Mouse (Mus musculus): ENCODE measurements around the gene Kif26b. TPM values are rescaled to one million over a fixed set of nuclear protein-coding genes. Genes with fewer than 3 reads are reported as not detected.

Kif26b gene
- polyA plus RNA-seq, 1 experiment: 0.04 TPM

GRCm38 (mm10) chr1:178912936-178913716 is 384.2 kb downstream of the Kif26b start:
- 47% methylated on average over 6 of the region's 6 CpGs for WGBS
- Histone ChIP-seq H3K4me3 (ENCODE audit: extremely low read depth, insufficient read depth, insufficient read length) (no peak overlapping the region), H3K36me3 (ENCODE audit: control insufficient read depth, insufficient read depth, low read length) (no peaks in the 10 kb centered on the region), H3K27me3 (ENCODE audit: control insufficient read depth, insufficient read depth, low read length) (no peaks in the 10 kb centered on the region), H3K4me1 (ENCODE audit: control insufficient read depth, insufficient read depth, insufficient read length) (no peaks in the 10 kb centered on the region), H3K27ac (ENCODE audit: insufficient read depth, low read length) (no peak overlapping the region)
- DNase-seq (ENCODE audit: low read depth in 1 of 2, low spot score in 2 of 2): no peak
- no peak for TF ChIP-seq CTCF (IDR thresholded peaks at IDR 0.05; ENCODE audit: extremely low read depth, insufficient read depth, insufficient read length, insufficient replicate concordance)
- TF ChIP-seq POLR2A (IDR thresholded peaks at IDR 0.05; ENCODE audit: low read depth, low read length): no peak

DNA sequence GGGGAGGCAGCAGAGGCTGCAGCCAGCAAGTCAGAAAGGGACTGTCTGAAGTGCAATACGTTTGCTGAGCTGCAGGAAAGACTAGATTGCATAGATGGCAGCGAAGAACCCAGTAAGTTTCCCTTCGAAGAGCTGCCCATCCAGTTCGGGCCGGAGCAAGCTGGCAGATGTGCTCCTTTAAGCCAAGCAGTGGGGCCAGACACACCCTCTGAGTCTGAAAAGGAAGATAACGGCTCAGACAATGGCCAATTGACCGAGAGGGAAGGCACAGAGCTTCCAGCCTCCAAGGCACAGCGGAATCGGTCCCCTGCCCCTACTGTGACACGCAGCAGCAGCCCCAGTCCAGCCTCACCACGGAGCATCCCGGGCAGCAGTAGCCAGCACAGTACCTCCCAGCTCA is 386.1 kb downstream of the Kif26b start:
- TF ChIP-seq CTCF (IDR thresholded peaks at IDR 0.05; ENCODE audit: extremely low read depth, insufficient read depth, insufficient read length, insufficient replicate concordance): no peak
- no peak for TF ChIP-seq POLR2A (IDR thresholded peaks at IDR 0.05; ENCODE audit: low read depth, low read length)
- H3K27ac ChIP-seq (ENCODE audit: insufficient read depth, low read length): no peak overlapping the region
- no peaks in the 10 kb centered on the region for H3K27me3 ChIP-seq (ENCODE audit: control insufficient read depth, insufficient read depth, low read length)
- no peaks in the 10 kb centered on the region for H3K4me1 ChIP-seq (ENCODE audit: control insufficient read depth, insufficient read depth, insufficient read length)
- H3K4me3 ChIP-seq (ENCODE audit: extremely low read depth, insufficient read depth, insufficient read length): no peak overlapping the region
- no peak for DNase-seq (ENCODE audit: low read depth in 1 of 2, low spot score in 2 of 2)
- no peaks in the 10 kb centered on the region for H3K36me3 ChIP-seq (ENCODE audit: control insufficient read depth, insufficient read depth, low read length)
- 88% methylated on average over 12 of the region's 12 CpGs for WGBS

GRCm38 (mm10) chr1:178917194-178917902 is 388.4 kb downstream of the Kif26b start:
- Histone ChIP-seq H3K36me3 (ENCODE audit: control insufficient read depth, insufficient read depth, low read length) (no peaks in the 10 kb centered on the region), H3K4me1 (ENCODE audit: control insufficient read depth, insufficient read depth, insufficient read length) (no peaks in the 10 kb centered on the region), H3K27ac (ENCODE audit: insufficient read depth, low read length) (no peak overlapping the region), H3K27me3 (ENCODE audit: control insufficient read depth, insufficient read depth, low read length) (no peaks in the 10 kb centered on the region), H3K4me3 (ENCODE audit: extremely low read depth, insufficient read depth, insufficient read length) (no peak overlapping the region)
- TF ChIP-seq CTCF (IDR thresholded peaks at IDR 0.05; ENCODE audit: extremely low read depth, insufficient read depth, insufficient read length, insufficient replicate concordance) (no peak), POLR2A (IDR thresholded peaks at IDR 0.05; ENCODE audit: low read depth, low read length) (no peak)
- WGBS: 74% methylated on average over 31 of the region's 31 CpGs
- no peak for DNase-seq (ENCODE audit: low read depth in 1 of 2, low spot score in 2 of 2)

DNA sequence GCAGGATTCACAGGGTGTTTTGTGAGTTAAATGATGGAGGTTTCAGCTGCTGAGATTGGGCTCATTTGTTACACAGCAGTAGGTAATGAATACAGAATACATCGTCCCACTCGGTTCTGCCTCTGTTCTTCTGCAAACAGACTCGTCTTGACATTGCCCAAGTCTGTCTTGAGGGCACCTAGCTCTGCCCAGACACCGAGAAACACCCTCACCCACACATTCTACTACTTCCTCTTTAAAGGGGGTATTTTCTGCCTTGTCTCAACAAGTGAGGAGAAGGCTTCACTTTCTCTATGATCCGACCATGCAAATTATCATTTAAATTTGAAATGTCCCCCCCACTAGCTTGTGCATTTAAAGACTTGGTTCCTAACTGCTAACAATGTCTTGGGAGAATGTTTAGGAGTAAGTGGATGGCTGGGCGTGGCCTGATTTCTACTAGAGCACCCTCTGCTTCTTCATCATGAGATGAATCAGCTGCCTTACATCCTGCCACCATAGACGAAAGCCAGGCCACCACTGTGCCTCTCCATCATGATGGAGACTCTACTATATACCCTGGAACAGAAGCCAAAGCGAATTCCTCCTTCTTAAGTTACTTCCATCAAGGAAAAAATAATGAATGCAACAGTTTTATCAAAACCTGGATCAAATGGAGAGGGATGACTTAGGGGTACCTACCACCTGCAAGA is 395.7 kb downstream of the Kif26b start:
- DNase-seq (ENCODE audit: low read depth in 1 of 2, low spot score in 2 of 2): no peak
- 31% methylated on average over 8 of the region's 8 CpGs for WGBS

DNA sequence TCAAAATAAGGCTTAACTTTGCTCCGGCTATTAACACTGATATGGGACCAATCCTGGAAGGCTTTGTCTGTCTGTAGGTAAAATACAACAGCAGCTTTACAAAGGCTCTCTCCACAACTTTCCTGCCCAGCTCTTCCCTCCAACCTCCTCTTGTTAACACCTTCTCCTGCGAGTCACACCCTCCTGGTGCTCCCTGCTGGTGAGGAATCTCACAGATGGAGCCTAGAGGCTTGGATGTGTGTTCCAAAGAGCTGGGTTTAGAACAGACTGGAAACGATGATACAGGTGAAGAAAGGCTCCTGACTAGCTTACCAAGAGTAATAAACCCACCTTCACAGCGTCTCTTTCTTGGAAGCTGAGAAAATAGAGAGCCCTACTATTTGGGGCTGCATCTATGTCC is 400.6 kb downstream of the Kif26b start:
- Histone ChIP-seq H3K4me1 (ENCODE audit: control insufficient read depth, insufficient read depth, insufficient read length) (no peaks in the 10 kb centered on the region), H3K4me3 (ENCODE audit: extremely low read depth, insufficient read depth, insufficient read length) (no peak overlapping the region), H3K27me3 (ENCODE audit: control insufficient read depth, insufficient read depth, low read length) (no peaks in the 10 kb centered on the region), H3K27ac (ENCODE audit: insufficient read depth, low read length) (no peak overlapping the region), H3K36me3 (ENCODE audit: control insufficient read depth, insufficient read depth, low read length) (no peaks in the 10 kb centered on the region)
- TF ChIP-seq POLR2A (IDR thresholded peaks at IDR 0.05; ENCODE audit: low read depth, low read length) (no peak), CTCF (IDR thresholded peaks at IDR 0.05; ENCODE audit: extremely low read depth, insufficient read depth, insufficient read length, insufficient replicate concordance) (no peak)
- no peak for DNase-seq (ENCODE audit: low read depth in 1 of 2, low spot score in 2 of 2)
- 70% methylated on average over 4 of the region's 4 CpGs for WGBS

More for the DNA sequence above, 395.7 kb downstream of the Kif26b start:
- H3K4me1 ChIP-seq (ENCODE audit: control insufficient read depth, insufficient read depth, insufficient read length): no peaks in the 10 kb centered on the region
- no peaks in the 10 kb centered on the region for H3K36me3 ChIP-seq (ENCODE audit: control insufficient read depth, insufficient read depth, low read length)
- no peak overlapping the region for H3K27ac ChIP-seq (ENCODE audit: insufficient read depth, low read length)
- H3K27me3 ChIP-seq (ENCODE audit: control insufficient read depth, insufficient read depth, low read length): no peaks in the 10 kb centered on the region
- H3K4me3 ChIP-seq (ENCODE audit: extremely low read depth, insufficient read depth, insufficient read length): no peak overlapping the region
- TF ChIP-seq POLR2A (IDR thresholded peaks at IDR 0.05; ENCODE audit: low read depth, low read length) (no peak), CTCF (IDR thresholded peaks at IDR 0.05; ENCODE audit: extremely low read depth, insufficient read depth, insufficient read length, insufficient replicate concordance) (no peak)

DNA sequence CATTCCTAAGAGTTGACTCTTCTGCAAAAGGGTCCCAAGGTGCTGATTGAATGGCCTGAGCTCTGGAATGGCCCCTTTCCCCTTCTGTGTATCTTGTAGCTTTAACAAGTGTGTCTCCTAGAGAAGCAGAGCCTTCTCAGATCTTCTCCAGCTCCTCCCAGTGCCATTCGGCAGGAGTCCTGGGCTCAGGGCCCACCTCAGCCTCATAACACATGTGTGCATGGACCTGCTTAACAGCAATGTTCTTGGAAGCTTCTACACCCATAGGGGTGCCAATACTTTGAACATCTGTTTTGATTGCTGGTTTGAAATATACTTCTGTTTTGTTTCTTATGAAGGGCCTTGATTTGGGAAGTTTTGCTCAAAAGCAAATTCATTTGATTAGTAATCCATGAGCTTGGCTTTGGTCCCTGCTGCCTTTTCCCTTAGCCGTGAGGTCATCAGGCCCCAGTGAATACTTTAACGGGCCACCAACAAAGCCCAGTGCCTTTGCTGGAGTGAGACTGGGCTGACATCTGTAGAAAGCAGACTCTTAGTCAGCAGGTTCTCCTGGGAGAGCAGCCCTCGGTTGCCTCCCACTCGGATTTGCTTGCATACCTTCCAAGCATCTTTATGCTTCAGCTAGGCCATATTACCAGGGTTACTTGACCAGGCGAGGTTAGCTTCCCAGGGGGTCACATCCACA is 405.2 kb downstream of the Kif26b start:
- WGBS: 86% methylated on average over 6 of the region's 6 CpGs
- DNase-seq (ENCODE audit: low read depth in 1 of 2, low spot score in 2 of 2): no peak

More for the DNA sequence above, 405.2 kb downstream of the Kif26b start:
- Histone ChIP-seq H3K4me3 (ENCODE audit: extremely low read depth, insufficient read depth, insufficient read length) (no peak overlapping the region), H3K27ac (ENCODE audit: insufficient read depth, low read length) (no peak overlapping the region), H3K27me3 (ENCODE audit: control insufficient read depth, insufficient read depth, low read length) (no peaks in the 10 kb centered on the region), H3K4me1 (ENCODE audit: control insufficient read depth, insufficient read depth, insufficient read length) (no peaks in the 10 kb centered on the region), H3K36me3 (ENCODE audit: control insufficient read depth, insufficient read depth, low read length) (no peaks in the 10 kb centered on the region)
- TF ChIP-seq POLR2A (IDR thresholded peaks at IDR 0.05; ENCODE audit: low read depth, low read length): no peak
- no peak for TF ChIP-seq CTCF (IDR thresholded peaks at IDR 0.05; ENCODE audit: extremely low read depth, insufficient read depth, insufficient read length, insufficient replicate concordance)
